Mouse (Mus musculus) myocyte (in vitro differentiated cells): Measurements from ENCODE around the gene Rtn4.

Source experiments
- CEBPB ChIP-seq: IDR thresholded peaks from 2 replicates; pipeline ENCODE4 v1.6.1; 2011; ENCODE audit warnings: mild to moderate bottlenecking, moderate library complexity; ENCODE audit not compliant: poor library complexity, insufficient read depth, severe bottlenecking
- E2F4 ChIP-seq: IDR thresholded peaks from one replicate; pipeline ENCODE4 v1.6.1; 2011; ENCODE audit warnings: mild to moderate bottlenecking, control low read depth, moderate library complexity; ENCODE audit not compliant: insufficient read depth
- MYOD1 ChIP-seq, 3 experiments: IDR thresholded peaks; one replicate each; pipeline ENCODE4 v1.6.1; 2011; ENCODE audit warnings: control low read depth in 2 of 3, low read depth in 2 of 3, mild to moderate bottlenecking in 2 of 3, moderate library complexity in 1 of 3; ENCODE audit not compliant: insufficient read length in 2 of 3, control insufficient read depth in 1 of 3
- MYOG ChIP-seq, 3 experiments: IDR thresholded peaks; one replicate each; pipeline ENCODE4 v1.6.1; 2011; ENCODE audit warnings: control low read depth in 2 of 3, low read depth in 2 of 3, mild to moderate bottlenecking in 2 of 3; ENCODE audit not compliant: insufficient read length in 2 of 3, control insufficient read depth in 1 of 3, insufficient read depth in 1 of 3
- POLR2A ChIP-seq: IDR thresholded peaks from one replicate; pipeline ENCODE4 v1.6.1; 2011; ENCODE audit warnings: low read depth, mild to moderate bottlenecking, control low read depth, moderate library complexity; ENCODE audit not compliant: insufficient read length
- POLR2AphosphoS2 ChIP-seq: IDR thresholded peaks from one replicate; pipeline ENCODE4 v1.6.1; 2011; ENCODE audit warnings: low read depth, control low read depth; ENCODE audit not compliant: insufficient read length
- REST ChIP-seq: IDR thresholded peaks from one replicate; pipeline ENCODE4 v1.6.1; 2011; ENCODE audit warnings: mild to moderate bottlenecking, control low read depth, moderate library complexity; ENCODE audit not compliant: insufficient read depth, insufficient read length
- SRF ChIP-seq: IDR thresholded peaks from one replicate; pipeline ENCODE4 v1.6.1; 2011; ENCODE audit warnings: low read depth; ENCODE audit not compliant: control insufficient read depth, insufficient read length
- TCF12 ChIP-seq: IDR thresholded peaks from one replicate; pipeline ENCODE4 v1.6.1; 2011; ENCODE audit warnings: mild to moderate bottlenecking, control low read depth; ENCODE audit not compliant: poor library complexity, insufficient read depth, severe bottlenecking
- TCF3 ChIP-seq: IDR thresholded peaks from one replicate; pipeline ENCODE4 v1.6.1; 2011; ENCODE audit warnings: low read depth, control low read depth; ENCODE audit not compliant: insufficient read length
- USF1 ChIP-seq: IDR thresholded peaks from one replicate; pipeline ENCODE4 v1.6.1; 2011; ENCODE audit warnings: low read depth, mild to moderate bottlenecking, control low read depth, moderate library complexity

GRCm38 (mm10) chr11:29676718-29677117 is 16.0 kb upstream of the Rtn4 start:
- TF ChIP-seq POLR2A, result no peak
- TF ChIP-seq USF1, result no peak
- no peak for TF ChIP-seq MYOG (IDR thresholded peaks at IDR 0.05; ENCODE audit: control insufficient read depth in 1 of 3, insufficient read depth in 1 of 3, insufficient read length in 2 of 3, low read depth in 2 of 3)
- TF ChIP-seq MYOD1 (IDR thresholded peaks at IDR 0.05; ENCODE audit: control insufficient read depth in 1 of 3, insufficient read length in 2 of 3, low read depth in 2 of 3), result no peak
- TF ChIP-seq POLR2AphosphoS2, result no peak
- no peak for TF ChIP-seq TCF3
- no peak for TF ChIP-seq REST
- TF ChIP-seq E2F4, result no peak
- no peak for TF ChIP-seq TCF12
- TF ChIP-seq SRF, result no peak
- TF ChIP-seq CEBPB, result no peak
